Mouse (Mus musculus) layer of hippocampus, postnatal 36 days (tissue): ENCODE data around the gene Cma1. TPM values are rescaled to one million over a fixed set of nuclear protein-coding genes. Genes with fewer than 3 reads are reported as not detected.

Source experiments
- total RNA-seq, 2 experiments: library from RNA; stranded (reverse); gene quantifications; 2 replicates each; pipeline ENCODE4 v1.2.3; 2021

Cma1 gene
- total RNA-seq, 2 experiments from 2014 or later: 0.42 to 0.96 TPM

Other genes starting within 250 kb of the Cma1 start
- under 1 TPM in 1 of 2 experiments, not detected in 1; 0.28 TPM for gene Tgm1, start 230.7 kb downstream of the Cma1 start, total RNA-seq
- 10 to 100 TPM; 42.8 to 43.8 TPM for gene Rabggta, start 222.4 kb downstream of the Cma1 start, total RNA-seq
- 10 to 100 TPM; 82.7 to 83.2 TPM for gene Dhrs1, start 199.0 kb downstream of the Cma1 start, total RNA-seq
- gene Nop9, start 199.0 kb downstream of the Cma1 start, total RNA-seq: 10 to 100 TPM; 10.6 to 14.2 TPM
- gene Cideb, start 186.2 kb downstream of the Cma1 start, total RNA-seq: 1 to 10 TPM; 1.2 to 1.6 TPM
- under 1 TPM; 0.10 to 0.20 TPM for gene Ltb4r2, start 183.2 kb downstream of the Cma1 start, total RNA-seq
- gene Ltb4r1, start 178.7 kb downstream of the Cma1 start, total RNA-seq: not detected
- 1 to 10 TPM; 2.5 to 3.2 TPM for gene Adcy4, start 160.6 kb downstream of the Cma1 start, total RNA-seq
- gene Ripk3, start 155.8 kb downstream of the Cma1 start, total RNA-seq: 1 to 10 TPM; 1.1 to 1.9 TPM
- 1 to 10 TPM; 1.2 to 1.9 TPM for gene Nfatc4, start 121.5 kb downstream of the Cma1 start, total RNA-seq
- gene Nynrin, start 90.7 kb downstream of the Cma1 start, total RNA-seq: 1 to 10 TPM; 6.7 to 7.3 TPM
- gene Cbln3, start 60.3 kb downstream of the Cma1 start, total RNA-seq: under 1 TPM; 0.37 to 0.43 TPM
- 10 to 100 TPM; 10.6 to 11.7 TPM for gene Khnyn, start 59.7 kb downstream of the Cma1 start, total RNA-seq
- gene Sdr39u1, start 44.4 kb downstream of the Cma1 start, total RNA-seq: 10 to 100 TPM; 68.5 to 70.7 TPM
- gene Cma2, start 6.3 kb upstream of the Cma1 start, total RNA-seq: not detected
- not detected for gene Mcpt1, start 73.3 kb upstream of the Cma1 start, total RNA-seq
- not detected for gene Mcpt9, start 85.8 kb upstream of the Cma1 start, total RNA-seq
- gene Mcpt2, start 97.4 kb upstream of the Cma1 start, total RNA-seq: not detected
- under 1 TPM in 1 of 2 experiments, not detected in 1; 0.35 TPM for gene Mcpt4, start 117.6 kb upstream of the Cma1 start, total RNA-seq
- gene Mcpt8, start 140.6 kb upstream of the Cma1 start, total RNA-seq: not detected
- gene Ctsg, start 157.9 kb upstream of the Cma1 start, total RNA-seq: not detected
- not detected for gene Gzme, start 175.9 kb upstream of the Cma1 start, total RNA-seq
- not detected for gene Gzmd, start 187.9 kb upstream of the Cma1 start, total RNA-seq
- not detected for gene Gzmg, start 214.9 kb upstream of the Cma1 start, total RNA-seq
- gene Gzmn, start 229.9 kb upstream of the Cma1 start, total RNA-seq: not detected